Mouse (Mus musculus): Measurements from ENCODE around the gene Efcab2. TPM values are rescaled to one million over a fixed set of nuclear protein-coding genes. Genes with fewer than 3 reads are reported as not detected.
A peak's percentile ranks its signal among the peaks of the same experiment; 100 is the strongest.
"Not testable (repeated sequence)": the region's sequence is repeated elsewhere in the genome, so short reads cannot be mapped to it uniquely, and the experiment has no call there.

Efcab2 gene
- total RNA-seq, 2 experiments from 2014 or later = 9.9 to 11.9 TPM

GRCm38 (mm10) chr1:178400652-178401051 lies 5.2 kb upstream of the Efcab2 start:
- no peak for DNase-seq (ENCODE audit: low spot score in 2 of 2)

DNA sequence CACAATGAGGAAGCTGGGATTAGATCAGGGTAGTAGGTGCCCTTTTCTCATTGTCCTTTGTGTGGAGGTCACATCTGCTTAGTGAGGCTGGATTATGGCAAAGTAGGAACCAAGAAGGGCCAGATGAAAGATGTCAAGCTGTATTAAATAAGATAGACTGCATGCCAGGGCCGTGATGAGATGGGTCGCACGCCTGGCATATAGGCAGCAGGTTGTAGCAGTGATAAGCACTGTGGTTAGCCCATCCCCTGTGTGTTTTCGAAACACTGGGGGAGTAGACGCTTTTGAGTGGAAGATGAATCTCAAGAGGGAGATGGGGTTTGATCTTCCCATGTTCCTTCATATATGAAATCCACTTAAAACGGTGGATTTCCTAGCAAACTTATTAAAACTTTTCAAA lies 3.9 kb upstream of the Efcab2 start:
- DNase-seq (ENCODE audit: low spot score in 2 of 2) = no peak

DNA sequence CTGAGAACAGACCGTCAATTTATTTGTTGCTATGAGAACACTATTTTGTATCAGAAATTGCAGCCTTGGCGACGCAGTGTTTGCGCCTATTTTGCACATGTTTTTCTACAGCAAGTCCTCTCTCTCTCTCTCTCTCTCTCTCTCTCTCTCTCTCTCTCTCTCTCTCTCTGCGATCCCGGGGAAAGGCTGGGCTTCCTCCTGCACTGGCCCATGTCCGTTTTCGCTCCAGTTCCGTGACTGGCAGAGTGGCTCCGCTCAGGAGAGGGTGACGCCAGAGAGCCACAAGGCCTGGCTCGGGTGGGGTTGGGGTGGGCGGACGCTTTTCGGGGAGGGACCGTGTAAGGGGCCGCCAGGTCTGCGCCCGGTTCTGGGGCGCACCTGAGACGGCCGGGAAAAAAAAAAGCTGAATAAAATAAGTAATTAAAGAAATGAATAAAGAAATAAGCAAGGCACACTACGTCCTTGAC lies 407 bp upstream of the Efcab2 start:
- DNase-seq (ENCODE audit: low spot score in 2 of 2) = peak; percentile 70 to 81

DNA sequence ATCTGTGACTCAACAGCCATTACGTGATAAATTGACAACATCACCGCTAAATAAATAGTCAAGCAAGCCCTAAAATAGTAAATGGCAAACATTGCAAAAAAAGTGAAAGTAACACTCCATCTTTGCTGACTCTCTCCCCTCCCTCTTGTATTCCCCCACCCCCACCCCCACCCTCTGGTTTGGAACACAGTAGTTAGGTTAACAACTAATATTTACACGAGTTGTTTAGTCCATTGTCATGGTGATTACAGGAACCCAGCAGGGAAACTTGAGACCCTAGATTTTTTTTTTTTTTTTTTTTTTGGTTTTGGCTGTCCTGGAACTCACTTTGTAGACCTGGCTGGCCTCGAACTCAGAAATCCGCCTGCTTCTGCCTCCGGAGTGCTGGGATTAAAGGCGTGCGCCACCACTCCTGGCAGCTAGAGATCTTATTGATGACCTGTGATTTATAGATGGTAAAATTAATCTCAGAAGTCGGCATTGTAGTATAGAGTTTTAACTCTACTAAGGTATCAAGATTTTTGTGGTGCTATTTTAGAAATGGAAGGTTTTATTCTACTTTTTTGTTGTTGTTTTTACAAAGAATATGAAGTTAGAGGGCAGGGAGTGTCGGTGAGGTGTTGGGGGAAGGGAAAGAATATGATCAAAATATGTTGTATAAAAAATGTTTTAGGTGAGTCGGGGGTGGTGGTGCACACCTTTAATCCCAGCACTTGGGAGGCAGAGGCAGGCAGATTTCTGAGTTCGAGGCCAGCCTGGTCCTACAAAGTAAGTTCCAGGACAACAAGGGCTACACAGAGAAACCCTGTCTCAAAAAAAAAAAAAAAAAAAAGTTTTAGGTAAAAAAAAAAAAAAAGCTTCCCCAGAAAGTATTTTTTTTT lies 1.1 kb downstream of the Efcab2 start:
- no peak for DNase-seq (ENCODE audit: low spot score in 2 of 2)

DNA sequence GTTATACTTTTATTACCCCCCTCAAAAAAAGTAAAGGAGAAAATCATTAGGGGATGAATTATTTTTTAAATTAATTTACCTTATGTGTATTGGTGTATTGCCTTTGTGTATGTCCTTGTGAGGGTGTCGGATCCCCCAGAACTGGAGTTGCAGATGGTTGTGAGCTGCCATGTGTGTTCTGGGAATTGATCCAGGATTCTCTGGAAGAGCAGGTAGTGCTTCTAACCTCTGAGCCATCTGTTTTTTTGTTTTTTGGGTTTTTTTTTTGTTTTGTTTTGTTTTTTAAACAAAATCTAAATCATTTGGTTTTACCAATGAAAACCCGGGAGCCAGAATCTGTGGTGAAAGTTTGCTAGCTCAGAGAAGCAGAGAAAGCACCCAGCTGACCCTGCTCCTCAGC lies 1.8 kb downstream of the Efcab2 start:
- DNase-seq (ENCODE audit: low spot score in 2 of 2) = peak in 1 of 2 experiments; percentile 53

DNA sequence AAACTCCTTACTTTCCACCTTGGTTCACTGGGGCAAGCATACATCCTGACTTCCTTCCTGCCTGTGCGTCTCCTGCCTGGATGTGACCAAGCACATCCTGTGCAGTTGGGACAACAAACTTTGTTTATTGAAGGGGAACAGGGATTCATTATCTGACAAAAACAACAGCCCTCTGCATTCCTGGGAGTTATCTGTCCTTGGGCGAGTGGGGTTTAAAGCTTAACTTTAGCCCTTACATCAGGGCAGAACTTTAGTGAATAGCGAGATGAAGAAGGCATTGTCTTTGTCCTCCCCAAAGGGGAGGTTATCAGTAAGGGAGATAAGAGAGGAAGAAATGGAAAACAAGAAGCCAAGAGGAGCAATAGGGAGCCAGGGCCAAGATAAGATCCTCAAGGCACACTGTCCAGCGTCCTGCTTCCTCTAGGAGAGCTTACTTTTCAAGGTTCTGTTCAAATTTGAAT lies 3.0 kb downstream of the Efcab2 start:
- DNase-seq (ENCODE audit: low spot score in 2 of 2) = no peak

GRCm38 (mm10) chr1:178413367-178413766 lies 7.5 kb downstream of the Efcab2 start:
- not testable (repeated sequence) for DNase-seq (ENCODE audit: low spot score in 2 of 2)

DNA sequence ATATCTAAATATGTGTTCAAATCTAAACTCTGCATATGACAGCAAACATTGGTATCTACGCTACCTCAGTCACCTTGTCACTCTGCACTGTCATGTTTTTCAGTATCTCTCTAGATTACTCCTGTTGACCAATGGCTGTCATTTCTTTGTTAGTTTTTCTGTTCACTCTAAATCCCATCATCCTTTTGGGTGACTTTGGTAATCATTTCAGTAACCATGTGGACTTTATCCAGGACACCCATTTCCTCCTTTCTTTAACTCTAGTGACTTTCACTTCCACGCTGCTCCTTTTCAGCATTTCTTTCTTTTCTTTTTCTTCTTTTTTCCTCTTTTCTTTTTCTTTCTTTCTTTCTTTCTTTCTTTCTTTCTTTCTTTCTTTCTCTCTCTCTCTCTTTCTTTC lies 13.7 kb downstream of the Efcab2 start:
- no peak for DNase-seq (ENCODE audit: low spot score in 2 of 2)

DNA sequence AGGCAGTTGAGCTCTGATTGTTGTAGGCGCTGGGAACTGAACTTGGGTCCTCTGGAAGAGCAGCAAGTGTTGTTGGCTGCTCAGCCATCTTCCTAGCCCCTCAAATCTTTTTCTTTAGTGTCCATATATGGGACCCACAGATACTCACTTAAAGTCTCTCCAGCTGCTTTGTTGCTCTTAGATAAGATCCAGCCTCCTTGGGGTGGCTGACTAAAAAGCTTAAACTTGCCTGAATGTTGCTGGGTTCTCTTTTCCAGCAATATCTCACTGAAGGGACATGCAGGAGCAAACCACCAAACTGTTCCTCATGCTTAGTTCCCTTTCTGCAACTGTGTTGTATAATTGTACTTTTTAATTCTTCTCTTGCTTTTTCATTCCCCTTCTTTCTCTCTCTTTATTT lies 17.8 kb downstream of the Efcab2 start:
- DNase-seq (ENCODE audit: low spot score in 2 of 2) = no peak

- no peak for DNase-seq (ENCODE audit: low spot score in 2 of 2)
Measured at GRCm38 (mm10) chr1:178431619-178432444, 25.9 kb downstream of the Efcab2 start.

DNA sequence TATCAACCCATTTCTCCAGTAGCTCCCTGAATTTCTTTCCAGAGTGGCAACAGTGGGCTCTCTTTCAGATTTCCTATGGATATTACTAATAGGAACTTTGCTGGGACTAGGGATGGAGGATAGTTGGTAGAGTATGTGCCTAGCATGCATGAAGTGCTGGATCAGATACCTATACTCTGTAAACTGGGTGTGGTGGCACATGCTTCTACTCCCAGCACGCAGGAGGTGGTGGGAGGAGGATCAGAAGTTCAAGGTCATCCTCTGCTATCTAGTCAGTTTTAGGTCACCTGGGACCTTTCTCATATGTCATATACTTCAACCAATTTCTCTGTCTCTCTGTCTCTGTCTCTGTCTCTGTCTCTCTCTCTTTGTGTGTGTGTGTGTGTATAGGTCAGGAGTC lies 27.7 kb downstream of the Efcab2 start:
- DNase-seq (ENCODE audit: low spot score in 2 of 2) = no peak

GRCm38 (mm10) chr1:178444407-178444806 lies 38.5 kb downstream of the Efcab2 start:
- DNase-seq (ENCODE audit: low spot score in 2 of 2) = no peak

DNA sequence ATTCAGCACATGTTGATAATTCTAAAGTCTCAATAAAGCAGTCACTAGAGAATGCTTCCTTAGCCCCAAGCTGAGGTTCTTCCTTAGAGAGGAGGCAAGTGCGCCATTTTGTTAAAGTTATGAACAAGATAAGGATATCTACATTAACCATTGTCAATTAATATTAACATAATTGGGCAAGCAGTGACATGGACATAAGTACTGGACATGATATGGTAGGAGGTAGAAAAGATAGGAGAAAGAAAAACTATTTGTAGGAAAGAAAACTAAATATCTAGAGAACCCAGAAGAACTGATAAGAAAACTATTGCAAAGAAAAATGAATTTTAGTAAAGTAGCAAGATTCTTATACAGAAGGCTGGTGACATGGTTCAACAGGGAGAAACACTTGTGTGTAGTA lies 41.2 kb downstream of the Efcab2 start:
- no peak for DNase-seq (ENCODE audit: low spot score in 2 of 2)

GRCm38 (mm10) chr1:178448271-178448744 lies 42.4 kb downstream of the Efcab2 start:
- DNase-seq (ENCODE audit: low spot score in 2 of 2) = no peak

- DNase-seq (ENCODE audit: low spot score in 2 of 2) = peak; percentile 69 to 77
Measured at GRCm38 (mm10) chr1:178449172-178449571, 43.3 kb downstream of the Efcab2 start.

DNA sequence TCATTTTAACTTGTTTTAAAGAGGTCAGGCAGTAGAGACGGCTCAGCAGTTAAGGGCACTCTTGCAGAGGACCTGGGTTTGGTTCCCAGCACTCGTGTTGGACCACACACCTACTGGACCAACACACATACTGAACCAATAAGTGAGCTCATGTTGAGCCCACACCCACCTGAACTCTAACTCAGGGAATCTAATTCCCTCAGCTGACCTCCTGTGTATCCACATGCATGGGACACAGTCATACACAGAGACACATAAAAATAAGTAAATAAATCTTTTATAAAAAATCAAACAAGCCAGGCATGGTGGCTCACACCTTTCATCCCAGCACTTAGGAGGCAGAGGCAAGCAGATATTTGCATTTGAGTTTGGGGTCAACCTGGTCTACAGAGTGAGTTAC lies 44.0 kb downstream of the Efcab2 start:
- no peak for DNase-seq (ENCODE audit: low spot score in 2 of 2)

DNA sequence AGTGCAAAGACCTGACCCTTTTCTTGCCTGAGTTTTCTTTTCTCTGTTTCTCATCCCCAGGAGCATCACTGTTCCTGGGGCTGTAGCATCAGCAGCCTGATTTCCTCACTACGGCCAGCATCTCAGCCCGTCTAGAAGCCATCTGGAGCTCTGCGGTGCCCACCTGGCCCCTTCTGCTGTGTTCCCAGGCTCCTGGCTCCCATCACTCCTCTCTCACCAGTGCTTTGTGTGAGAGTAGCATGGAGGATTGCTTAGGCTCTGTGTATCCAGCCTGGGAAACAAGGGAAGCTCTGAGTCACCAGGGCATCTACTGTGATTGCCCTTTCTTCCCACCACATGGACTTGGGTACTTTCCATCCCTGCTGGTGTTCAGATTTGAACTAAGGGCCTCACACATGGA lies 48.2 kb downstream of the Efcab2 start:
- DNase-seq (ENCODE audit: low spot score in 2 of 2) = peak; percentile 45 to 68

DNA sequence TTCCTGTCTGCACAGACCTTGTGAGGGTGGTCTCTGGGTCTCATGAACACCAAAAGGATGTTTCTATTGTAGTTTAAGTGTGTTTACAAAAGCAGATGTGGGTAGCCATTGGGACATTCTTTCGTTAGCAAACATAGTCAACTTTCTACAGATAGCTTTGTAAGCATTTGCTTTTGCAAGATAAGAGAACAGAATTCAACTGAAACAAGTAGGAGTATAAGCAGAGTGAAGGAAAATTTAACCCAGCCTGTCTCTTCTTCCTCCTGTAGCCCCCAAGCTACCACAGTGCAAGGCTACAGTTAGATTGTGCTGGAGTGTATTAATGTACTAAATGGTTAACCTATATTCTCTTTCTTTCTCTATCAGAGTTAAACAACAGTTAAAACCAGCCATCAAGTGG lies 49.2 kb downstream of the Efcab2 start:
- DNase-seq (ENCODE audit: low spot score in 2 of 2) = no peak

DNA sequence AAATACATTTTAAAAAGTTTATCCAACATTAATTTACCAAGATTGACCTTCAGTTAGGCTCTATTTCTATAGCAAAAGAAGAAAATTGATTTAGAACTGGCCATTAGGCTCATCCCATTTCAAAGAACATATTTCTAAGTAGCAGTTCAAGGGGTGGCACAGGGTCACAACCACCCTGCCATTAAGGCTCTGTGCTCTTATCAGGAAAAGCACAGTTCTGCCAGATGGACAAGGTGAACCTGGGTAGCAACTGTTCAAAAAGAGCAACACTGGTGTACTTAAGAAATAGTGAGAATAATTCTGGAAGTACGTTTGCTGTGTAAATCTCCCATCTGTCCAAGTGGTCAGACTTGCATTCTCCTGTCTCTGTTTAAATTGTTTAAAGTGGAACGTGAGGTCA lies 52.1 kb downstream of the Efcab2 start:
- DNase-seq (ENCODE audit: low spot score in 2 of 2) = no peak

DNA sequence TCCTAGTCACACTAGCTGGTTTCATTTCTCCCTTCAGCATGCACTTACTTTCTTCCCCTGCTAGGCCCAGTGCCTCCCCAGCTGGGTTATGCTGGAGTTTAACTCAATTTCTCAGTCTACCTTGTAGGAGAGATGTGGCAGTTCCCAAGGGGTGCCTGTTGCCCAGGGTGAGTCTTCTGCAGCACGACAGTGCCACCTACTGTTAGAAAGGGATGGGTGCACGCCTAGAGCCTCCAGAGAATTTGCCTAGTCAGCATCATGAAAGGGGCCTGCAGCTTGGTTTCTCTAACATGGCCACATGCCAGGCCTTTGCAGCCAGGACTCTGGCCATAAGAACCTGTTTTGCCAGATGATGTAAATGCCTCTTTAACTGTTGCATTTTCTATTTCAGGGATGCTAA lies 57.8 kb downstream of the Efcab2 start:
- DNase-seq (ENCODE audit: low spot score in 2 of 2) = peak; percentile 84 to 91

- no peak for DNase-seq (ENCODE audit: low spot score in 2 of 2)
Measured at GRCm38 (mm10) chr1:178464140-178464539, 58.3 kb downstream of the Efcab2 start.

DNA sequence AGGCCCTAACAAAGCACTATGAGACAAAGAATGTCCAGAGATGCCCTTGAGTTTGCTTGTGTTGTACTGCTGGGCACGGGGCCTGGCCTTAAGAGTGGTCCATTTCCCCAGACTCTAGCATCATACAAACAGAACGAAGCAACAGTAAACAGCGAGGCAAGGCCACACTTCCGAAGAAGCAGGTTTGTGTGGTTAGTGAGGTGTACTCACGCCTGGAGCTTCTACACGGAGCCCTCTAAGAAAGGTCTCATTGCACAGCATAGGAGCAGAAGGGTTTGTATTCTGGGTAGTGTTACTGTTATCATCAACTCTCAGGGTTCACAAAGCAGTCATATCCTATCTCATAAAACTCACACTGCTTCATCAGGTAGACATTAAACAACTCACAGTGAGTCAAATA lies 61.7 kb downstream of the Efcab2 start:
- no peak for DNase-seq (ENCODE audit: low spot score in 2 of 2)

All from layer of hippocampus, postnatal 14 days (tissue).